Mouse (Mus musculus) 416B (cell line): ENCODE data around the gene Prmt1.
A peak's percentile ranks its signal among the peaks of the same experiment; 100 is the strongest.

ENCODE experiments used
- DNase-seq: peaks from one replicate; pipeline ENCODE4 v3.0.0; 2011; ENCODE audit warnings: low read depth

Prmt1 gene

GRCm38 (mm10) chr7:44978300-44978699, 8.1 kb downstream of the Prmt1 start:
- no peak for DNase-seq

- no peak for DNase-seq
These were observed 11.3 kb downstream of the Prmt1 start for GRCm38 (mm10) chr7:44975117-44975419.

DNA sequence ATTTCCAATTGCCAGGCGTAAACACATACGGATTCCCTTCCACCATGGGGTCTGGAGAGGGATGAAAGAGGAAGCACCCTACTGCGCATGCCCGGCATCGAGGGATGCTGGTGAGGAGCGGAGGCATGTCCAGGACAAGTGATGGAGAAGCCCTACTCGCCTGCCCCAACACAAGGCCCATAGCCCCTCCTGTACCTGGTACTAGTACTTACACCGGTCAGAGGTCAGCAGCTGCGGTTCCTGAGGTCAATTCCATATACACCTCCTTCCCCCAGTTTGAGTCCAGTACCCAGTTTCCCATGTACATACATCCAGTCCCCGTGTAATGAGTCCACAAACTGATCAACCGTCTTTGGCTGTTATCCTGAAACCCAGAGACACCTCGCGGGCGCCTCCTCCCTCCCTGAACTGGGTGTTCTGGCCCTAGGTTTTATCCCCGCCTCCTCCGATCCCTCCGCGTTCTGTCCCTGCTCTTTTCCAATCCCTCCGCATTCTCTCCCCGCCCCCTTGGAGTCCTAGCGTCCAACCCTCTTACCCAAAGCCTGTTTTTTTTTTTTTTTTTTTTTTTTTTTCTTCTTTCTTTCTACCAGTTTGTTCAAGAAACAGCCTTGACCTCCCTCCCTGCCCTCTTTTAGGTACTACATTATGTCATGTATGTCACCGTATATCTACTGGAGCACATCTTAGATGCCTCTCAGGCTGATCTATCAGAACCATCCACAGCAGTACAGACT, 11.8 kb downstream of the Prmt1 start, which contains the start of gene Cpt1c:
Gene Cpt1c (minus strand): TSS at position 469 of the 734 bp plus-strand sequence.
- DNase-seq: no peak

DNA sequence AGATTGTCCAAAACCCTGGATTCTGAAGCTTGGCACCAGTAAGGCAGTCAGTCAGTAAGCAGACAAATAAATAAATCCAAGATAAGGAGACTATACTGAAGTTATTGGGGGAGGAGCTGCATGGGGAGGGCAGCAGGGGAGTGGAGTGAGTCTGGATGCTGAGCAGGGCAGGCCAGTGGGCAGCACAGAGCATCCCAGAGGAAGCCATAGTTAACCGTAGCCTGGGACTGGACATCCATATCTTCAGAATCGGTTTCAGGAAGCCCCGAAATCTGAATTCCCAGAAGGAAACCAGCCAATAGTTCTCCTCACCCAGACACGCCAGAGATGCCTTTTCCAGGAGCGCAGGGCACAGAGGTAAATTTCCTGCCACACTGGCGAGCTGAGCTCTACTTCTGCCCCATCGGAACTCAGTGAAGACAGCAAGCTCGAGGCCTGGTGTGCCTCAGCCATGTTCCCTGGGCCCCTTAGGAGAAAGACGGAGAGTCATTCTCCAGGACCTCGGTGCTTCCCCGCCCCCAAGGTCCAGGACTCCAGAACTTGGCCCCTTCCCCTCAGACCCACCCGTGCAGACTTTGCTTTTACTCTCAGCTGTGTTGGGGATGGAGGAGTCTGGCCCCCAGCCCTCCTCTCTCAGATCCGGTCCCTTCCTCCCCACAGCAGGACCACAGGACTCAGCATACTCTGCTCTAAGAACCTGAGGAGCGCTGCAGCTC, 12.8 kb downstream of the Prmt1 start:
- no peak for DNase-seq

GRCm38 (mm10) chr7:44971142-44971541, 15.2 kb downstream of the Prmt1 start:
- DNase-seq: no peak

GRCm38 (mm10) chr7:44970231-44970691, 16.1 kb downstream of the Prmt1 start:
- peak; percentile 89 for DNase-seq

DNA sequence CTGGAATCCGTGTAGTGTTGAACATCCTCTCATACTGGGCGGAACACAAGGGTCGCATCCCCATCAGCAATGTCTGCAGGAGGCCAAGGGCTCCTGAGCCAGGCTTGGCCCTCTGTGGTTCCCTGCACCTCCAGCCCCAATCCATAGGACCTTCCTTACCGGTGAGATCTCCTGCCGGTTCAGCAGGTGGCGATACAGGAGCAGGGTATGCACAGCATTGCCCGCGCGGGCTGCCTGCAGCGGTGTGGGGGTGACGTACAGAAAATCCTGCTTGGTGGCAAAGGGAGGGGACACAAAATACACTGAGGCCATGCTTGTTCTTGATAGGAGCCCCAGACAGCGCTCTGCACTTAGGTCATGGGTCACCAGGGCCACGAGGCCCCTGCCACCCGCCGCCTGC, 19.7 kb downstream of the Prmt1 start:
- no peak for DNase-seq

GRCm38 (mm10) chr7:44965975-44966374, 20.4 kb downstream of the Prmt1 start:
- no peak for DNase-seq

DNA sequence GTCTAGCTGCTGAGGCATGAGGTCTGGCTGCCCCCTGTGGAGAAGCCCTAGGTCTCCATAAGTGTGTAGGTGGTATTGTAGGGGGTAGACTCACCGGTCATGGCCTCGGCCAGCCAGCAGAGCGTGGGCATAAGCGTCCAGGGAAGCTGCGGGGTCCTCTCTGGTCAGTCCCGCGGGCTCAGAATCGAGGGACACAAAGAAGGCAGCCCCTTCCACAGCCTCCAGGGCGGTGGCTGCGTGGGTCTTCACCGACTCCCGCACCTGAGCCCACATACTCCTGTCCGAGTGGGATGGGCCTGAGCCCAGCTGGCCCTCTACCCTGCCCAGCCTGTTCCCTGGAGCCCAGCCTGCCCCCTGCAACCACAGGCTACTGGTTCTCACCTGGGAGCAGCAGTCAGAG, 21.4 kb downstream of the Prmt1 start:
- no peak for DNase-seq

- no peak for DNase-seq
These were observed 23.5 kb downstream of the Prmt1 start for GRCm38 (mm10) chr7:44962831-44963230.

DNA sequence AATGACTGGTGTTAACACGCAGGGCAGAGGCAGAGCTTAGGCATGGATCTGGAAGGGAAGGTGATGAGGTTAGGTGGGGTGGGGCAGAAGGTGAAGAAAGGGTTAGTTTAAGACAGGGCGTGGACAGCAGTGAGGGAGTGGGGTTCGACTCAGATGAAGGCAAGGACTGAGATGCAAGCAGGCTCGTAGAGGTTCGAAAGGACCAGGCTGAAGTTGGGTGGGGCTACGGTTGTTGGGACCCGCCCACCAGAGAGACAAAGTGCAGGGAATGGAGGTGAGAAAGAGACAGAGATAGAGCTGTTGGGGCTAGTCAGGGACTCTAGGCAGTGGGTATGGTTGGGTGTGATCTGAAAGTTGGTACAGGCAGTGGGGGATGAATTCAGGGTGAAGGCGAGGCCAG, 24.0 kb downstream of the Prmt1 start:
- DNase-seq: no peak

GRCm38 (mm10) chr7:44960512-44960910, 25.9 kb downstream of the Prmt1 start:
- DNase-seq: no peak

- no peak for DNase-seq
These were observed 26.4 kb downstream of the Prmt1 start for GRCm38 (mm10) chr7:44959874-44960511.

GRCm38 (mm10) chr7:44959281-44959680, 27.1 kb downstream of the Prmt1 start:
- DNase-seq: no peak

- DNase-seq: peak; percentile 75
These were observed 28.2 kb downstream of the Prmt1 start for GRCm38 (mm10) chr7:44958208-44958607.

DNA sequence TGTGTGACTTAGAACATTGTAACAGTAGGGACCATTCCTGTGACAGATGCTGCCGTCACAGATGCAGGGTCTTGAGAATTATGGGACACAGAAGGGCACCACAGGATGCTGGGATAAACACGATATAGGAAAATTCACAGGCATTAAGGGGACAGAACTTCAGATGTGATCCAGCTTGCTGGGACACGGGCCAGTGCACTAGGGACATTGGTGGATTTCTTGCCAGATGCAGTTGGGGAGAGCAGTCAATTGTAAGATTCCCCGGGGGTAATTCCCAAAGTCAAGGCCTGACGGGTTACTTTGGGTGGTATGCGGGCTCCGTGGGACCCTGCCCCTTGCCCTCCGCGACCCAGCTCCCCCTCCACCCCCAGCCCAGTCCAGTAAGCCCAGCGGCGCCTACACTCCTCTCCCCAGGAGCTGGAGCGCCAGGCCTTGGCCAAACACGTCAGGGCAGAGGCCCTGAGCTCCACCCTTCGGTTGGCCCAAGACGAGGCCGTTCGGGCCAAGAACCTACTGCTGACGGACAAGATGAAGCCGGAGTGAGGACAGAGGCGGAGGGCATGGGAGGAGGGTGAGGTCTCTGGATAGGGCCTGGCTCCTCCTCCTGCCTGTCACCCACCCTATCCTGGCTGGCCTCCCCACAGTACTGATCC, 29.1 kb downstream of the Prmt1 start:
- DNase-seq: no peak

- DNase-seq: no peak
These were observed 30.1 kb downstream of the Prmt1 start for GRCm38 (mm10) chr7:44956266-44956665.

- peak; percentile 75 for DNase-seq
These were observed 30.7 kb downstream of the Prmt1 start for GRCm38 (mm10) chr7:44955628-44956027.

DNA sequence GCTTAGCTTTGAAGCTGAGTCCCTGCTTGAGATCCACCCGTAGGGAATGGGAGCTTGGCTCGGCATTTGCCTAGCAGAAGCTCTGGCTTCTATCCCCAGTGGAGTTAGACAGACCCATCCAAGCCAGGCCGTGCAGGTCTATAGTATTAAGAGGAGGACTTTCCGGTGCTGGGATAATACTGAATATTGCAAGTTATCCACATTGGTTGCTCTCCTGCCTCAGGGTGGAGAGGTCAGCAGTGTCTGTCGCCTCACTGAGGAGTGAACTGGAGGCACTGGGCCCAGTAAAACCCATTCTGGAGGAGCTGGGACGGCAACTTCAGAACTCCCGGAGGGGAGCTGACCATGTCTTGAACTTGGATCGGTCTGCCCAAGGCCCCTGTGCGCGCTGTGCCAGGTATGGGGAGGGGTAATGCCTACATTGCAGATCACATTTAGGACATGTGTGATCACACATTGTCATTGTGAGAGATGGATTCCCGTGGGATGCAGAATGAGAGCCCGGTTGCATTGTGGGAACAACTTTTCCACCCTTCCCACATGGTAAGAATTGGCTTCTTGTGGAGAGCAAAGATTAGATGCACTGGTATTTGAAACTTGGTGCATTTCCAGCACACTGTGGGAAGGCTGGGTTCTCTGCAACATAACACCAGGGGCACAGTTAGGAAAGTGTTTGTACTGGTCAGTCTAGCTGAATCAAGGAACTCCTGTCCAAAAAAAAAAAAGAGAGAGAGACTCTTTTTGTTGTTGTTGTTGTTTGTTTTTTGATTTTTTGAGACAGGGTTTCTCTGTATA, 32.1 kb downstream of the Prmt1 start:
- no peak for DNase-seq

DNA sequence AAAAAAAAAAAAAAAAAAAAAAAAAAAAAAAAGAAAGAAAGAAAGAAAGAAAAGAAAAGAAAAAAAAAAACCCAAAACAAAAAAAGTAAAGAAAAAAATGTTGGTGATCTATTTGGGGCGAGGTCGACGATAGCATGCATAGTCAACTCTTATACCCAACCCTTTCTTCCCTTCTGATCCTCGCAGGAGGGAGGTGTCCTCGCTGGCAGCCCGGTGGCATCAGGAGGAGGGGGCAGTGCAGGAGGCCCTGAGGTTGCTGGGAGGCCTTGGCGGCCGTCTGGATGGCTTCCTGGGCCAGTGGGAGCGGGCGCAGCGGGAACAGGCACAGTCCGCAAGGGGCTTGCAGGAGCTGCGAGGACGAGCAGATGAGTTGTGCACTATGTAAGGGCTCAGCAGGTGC, 32.8 kb downstream of the Prmt1 start:
- DNase-seq: no peak

GRCm38 (mm10) chr7:44952611-44953306, 33.6 kb downstream of the Prmt1 start:
- peak; percentile 98 for DNase-seq
